Mouse (Mus musculus) midbrain, embryonic 12.5 days (tissue): ENCODE results near the gene Eif2a. TPM values are rescaled to one million over a fixed set of nuclear protein-coding genes. Genes with fewer than 3 reads are reported as not detected.

Experiments used
- ATAC-seq: fragments of 200-750 bp; cut with Nextera tagmentation; 2 replicates; pipeline ENCODE4 v1.8.0; 2017; ENCODE audit warnings: low read depth, moderate TSS enrichment, moderate library complexity; ENCODE audit not compliant: low FRiP score
- H3K27ac ChIP-seq: fragments of 300-500 bp; sonication (generic); replicated peaks from 2 replicates; pipeline ENCODE4 v1.5.1; 2016; ENCODE audit warnings: mild to moderate bottlenecking
- H3K27me3 ChIP-seq: fragments of 300-500 bp; sonication (generic); 2 replicates; pipeline ENCODE4 v1.6.1; 2016; ENCODE audit warnings: mild to moderate bottlenecking
- H3K36me3 ChIP-seq: fragments of 300-500 bp; sonication (generic); 2 replicates; pipeline ENCODE4 v1.6.1; 2016
- H3K4me1 ChIP-seq: fragments of 300-500 bp; sonication (generic); 2 replicates; pipeline ENCODE4 v1.6.1; 2016
- H3K4me2 ChIP-seq: fragments of 300-500 bp; sonication (generic); replicated peaks from 2 replicates; pipeline ENCODE4 v1.6.1; 2016; ENCODE audit warnings: mild to moderate bottlenecking, moderate library complexity
- H3K4me3 ChIP-seq: fragments of 300-500 bp; sonication (generic); 2 replicates; pipeline ENCODE4 v1.5.1; 2016; ENCODE audit warnings: mild to moderate bottlenecking
- H3K9ac ChIP-seq: fragments of 300-500 bp; sonication (generic); replicated peaks from 2 replicates; pipeline ENCODE4 v1.6.1; 2016; ENCODE audit warnings: mild to moderate bottlenecking, moderate library complexity
- H3K9me3 ChIP-seq: fragments of 300-500 bp; sonication (generic); 2 replicates; pipeline ENCODE4 v1.6.1; 2016; ENCODE audit warnings: mild to moderate bottlenecking
- WGBS: fragments of 180-500 bp; shearing (Covaris S2); methylation state at CpG from one replicate; pipeline ENCODE4 v1.1.7; 2016; 5-methylcytosine and 5-hydroxymethylcytosine counted together
- polyA plus RNA-seq: library from polyadenylated mRNA; unstranded; fragments of >200 nt; fragmentation: Nextera tagmentation; extraction: Ambion mirVana; gene quantifications from 2 replicates; pipeline ENCODE4 v1.2.1, GENCODE M21; 2016

The Eif2a gene
- polyA plus RNA-seq, 1 experiment from 2014 or later, result 51.5 TPM

- Histone ChIP-seq H3K36me3 (peaks cover 22% of the 10 kb centered on the region), H3K4me3 (peak overlapping the region; percentile 94)
- WGBS, result under 1% methylated on average over 40 of the region's 40 CpGs
Observed at GRCm38 (mm10) chr3:58525166-58525565, 455 bp upstream of the Eif2a start.

GRCm38 (mm10) chr3:58526408-58526737 lies 752 bp downstream of the Eif2a start:
- no peak for ATAC-seq
- peaks cover 21% of the 10 kb centered on the region for H3K36me3 ChIP-seq
- H3K27me3 ChIP-seq, result no peaks in the 10 kb centered on the region
- H3K9ac ChIP-seq, result peak overlapping the region; percentile 93; the same call in 1 of the 2 replicates
- peak overlapping the region; percentile 93; the same call in 1 of the 2 replicates for H3K27ac ChIP-seq
- no peaks in the 10 kb centered on the region for H3K9me3 ChIP-seq
- 11% methylated on average over 4 of the region's 4 CpGs for WGBS
- H3K4me3 ChIP-seq, result peak overlapping the region; percentile 94
- peaks cover 16% of the 10 kb centered on the region for H3K4me1 ChIP-seq
- peak overlapping the region; percentile 84 for H3K4me2 ChIP-seq

More at GRCm38 (mm10) chr3:58525166-58525565, 455 bp upstream of the Eif2a start:
- peak; percentile 68 for ATAC-seq
- Histone ChIP-seq H3K4me2 (peak overlapping the region; percentile 84), H3K27ac (peak overlapping the region; percentile 93), H3K9me3 (no peaks in the 10 kb centered on the region), H3K9ac (peak overlapping the region; percentile 93), H3K4me1 (peaks cover 16% of the 10 kb centered on the region), H3K27me3 (no peaks in the 10 kb centered on the region)

GRCm38 (mm10) chr3:58536573-58536972 lies 11.0 kb downstream of the Eif2a start:
- ATAC-seq, result no peak
- Histone ChIP-seq H3K9ac (no peak overlapping the region), H3K36me3 (peaks cover 51% of the 10 kb centered on the region), H3K27ac (no peak overlapping the region), H3K4me1 (no peaks in the 10 kb centered on the region), H3K4me2 (no peak overlapping the region), H3K4me3 (no peak overlapping the region), H3K27me3 (no peaks in the 10 kb centered on the region), H3K9me3 (no peaks in the 10 kb centered on the region)
- WGBS, result 94% methylated on average over 3 of the region's 3 CpGs

- Histone ChIP-seq H3K4me1 (no peaks in the 10 kb centered on the region), H3K4me3 (no peak overlapping the region), H3K9me3 (no peaks in the 10 kb centered on the region), H3K4me2 (no peak overlapping the region), H3K27ac (no peak overlapping the region), H3K27me3 (no peaks in the 10 kb centered on the region), H3K36me3 (peaks cover 77% of the 10 kb centered on the region), H3K9ac (no peak overlapping the region)
- 90% methylated on average over 1 of the region's 1 CpGs for WGBS
- ATAC-seq, result no peak
Observed at GRCm38 (mm10) chr3:58552001-58552811, 26.6 kb downstream of the Eif2a start.

- Histone ChIP-seq H3K27ac (no peak overlapping the region), H3K4me1 (no peaks in the 10 kb centered on the region), H3K4me2 (no peak overlapping the region), H3K36me3 (peaks cover 60% of the 10 kb centered on the region), H3K9ac (no peak overlapping the region), H3K4me3 (no peak overlapping the region), H3K27me3 (no peaks in the 10 kb centered on the region), H3K9me3 (no peaks in the 10 kb centered on the region)
- WGBS, result 85% methylated on average over 7 of the region's 7 CpGs
- ATAC-seq, result no peak
Observed at GRCm38 (mm10) chr3:58556649-58557048, 31.0 kb downstream of the Eif2a start.

- Histone ChIP-seq H3K9me3 (no peaks in the 10 kb centered on the region), H3K4me3 (no peak overlapping the region), H3K27me3 (no peaks in the 10 kb centered on the region), H3K9ac (no peak overlapping the region), H3K4me1 (no peaks in the 10 kb centered on the region), H3K27ac (no peak overlapping the region), H3K36me3 (peaks cover 32% of the 10 kb centered on the region), H3K4me2 (no peak overlapping the region)
- WGBS, result 23% methylated on average over 2 of the region's 2 CpGs
- no peak for ATAC-seq
Observed at GRCm38 (mm10) chr3:58559887-58560286, 34.3 kb downstream of the Eif2a start.

- Histone ChIP-seq H3K9me3 (no peaks in the 10 kb centered on the region), H3K27ac (no peak overlapping the region), H3K27me3 (no peaks in the 10 kb centered on the region), H3K4me1 (no peaks in the 10 kb centered on the region), H3K36me3 (peaks cover 17% of the 10 kb centered on the region), H3K4me2 (no peak overlapping the region), H3K9ac (no peak overlapping the region), H3K4me3 (no peak overlapping the region)
- ATAC-seq, result no peak
- WGBS, result 22% methylated on average over 2 of the region's 2 CpGs
Observed at GRCm38 (mm10) chr3:58561437-58561836, 35.8 kb downstream of the Eif2a start.

- H3K4me3 ChIP-seq, result no peak overlapping the region
- no peak for ATAC-seq
- H3K27me3 ChIP-seq, result no peaks in the 10 kb centered on the region
- H3K27ac ChIP-seq, result no peak overlapping the region
- 85% methylated on average over 3 of the region's 3 CpGs for WGBS
- no peak overlapping the region for H3K4me2 ChIP-seq
- H3K4me1 ChIP-seq, result peaks cover 1% of the 10 kb centered on the region; the same call in 1 of the 2 replicates
- no peaks in the 10 kb centered on the region for H3K36me3 ChIP-seq
- H3K9ac ChIP-seq, result no peak overlapping the region
- no peaks in the 10 kb centered on the region for H3K9me3 ChIP-seq
Observed at GRCm38 (mm10) chr3:58570821-58571220, 45.2 kb downstream of the Eif2a start.

GRCm38 (mm10) chr3:58576137-58577066 lies 50.8 kb downstream of the Eif2a start, which contains the start of gene Selenot:
Selenot (plus strand) TSS chr3:58576636.
- H3K27ac ChIP-seq, result peak within 1 kb of the TSS; percentile 99
- peak within 1 kb of the TSS; percentile 96 for H3K4me3 ChIP-seq
- WGBS, result under 1% methylated on average over 59 of the region's 59 CpGs
- peaks cover 6% of the 10 kb centered on the region for H3K36me3 ChIP-seq
- ATAC-seq, result peak; percentile 94
- H3K9me3 ChIP-seq, result no peaks in the 10 kb centered on the region
- peak within 1 kb of the TSS; percentile 51 for H3K4me2 ChIP-seq
- no peaks in the 10 kb centered on the region for H3K27me3 ChIP-seq
- H3K4me1 ChIP-seq, result peaks cover 8% of the 10 kb centered on the region; the same call in 1 of the 2 replicates
- peak within 1 kb of the TSS; percentile 99 for H3K9ac ChIP-seq

GRCm38 (mm10) chr3:58577067-58577503 lies 51.5 kb downstream of the Eif2a start:
- no peaks in the 10 kb centered on the region for H3K27me3 ChIP-seq
- H3K4me1 ChIP-seq, result peaks cover 8% of the 10 kb centered on the region; the same call in 1 of the 2 replicates
- under 1% methylated on average over 31 of the region's 36 CpGs for WGBS
- peaks cover 6% of the 10 kb centered on the region for H3K36me3 ChIP-seq
- peak; percentile 67; the same call in 1 of the 2 replicates for ATAC-seq
- H3K9me3 ChIP-seq, result no peaks in the 10 kb centered on the region
- peak overlapping the region; percentile 51 for H3K4me2 ChIP-seq
- H3K9ac ChIP-seq, result peak overlapping the region; percentile 99
- peak overlapping the region; percentile 99 for H3K27ac ChIP-seq
- peak overlapping the region; percentile 96 for H3K4me3 ChIP-seq

- Histone ChIP-seq H3K9ac (peak overlapping the region; percentile 99), H3K4me2 (peak overlapping the region; percentile 51), H3K9me3 (no peaks in the 10 kb centered on the region), H3K27me3 (no peaks in the 10 kb centered on the region), H3K4me1 (peaks cover 8% of the 10 kb centered on the region; the same call in 1 of the 2 replicates), H3K36me3 (peaks cover 6% of the 10 kb centered on the region), H3K4me3 (peak overlapping the region; percentile 96), H3K27ac (peak overlapping the region; percentile 99; the same call in 1 of the 2 replicates)
- 24% methylated on average over 8 of the region's 8 CpGs for WGBS
- ATAC-seq, result no peak
Observed at GRCm38 (mm10) chr3:58577506-58578050, 52.0 kb downstream of the Eif2a start.
